ENCODE assay signal across 8 mouse cellular contexts in the genomic region with DNA sequence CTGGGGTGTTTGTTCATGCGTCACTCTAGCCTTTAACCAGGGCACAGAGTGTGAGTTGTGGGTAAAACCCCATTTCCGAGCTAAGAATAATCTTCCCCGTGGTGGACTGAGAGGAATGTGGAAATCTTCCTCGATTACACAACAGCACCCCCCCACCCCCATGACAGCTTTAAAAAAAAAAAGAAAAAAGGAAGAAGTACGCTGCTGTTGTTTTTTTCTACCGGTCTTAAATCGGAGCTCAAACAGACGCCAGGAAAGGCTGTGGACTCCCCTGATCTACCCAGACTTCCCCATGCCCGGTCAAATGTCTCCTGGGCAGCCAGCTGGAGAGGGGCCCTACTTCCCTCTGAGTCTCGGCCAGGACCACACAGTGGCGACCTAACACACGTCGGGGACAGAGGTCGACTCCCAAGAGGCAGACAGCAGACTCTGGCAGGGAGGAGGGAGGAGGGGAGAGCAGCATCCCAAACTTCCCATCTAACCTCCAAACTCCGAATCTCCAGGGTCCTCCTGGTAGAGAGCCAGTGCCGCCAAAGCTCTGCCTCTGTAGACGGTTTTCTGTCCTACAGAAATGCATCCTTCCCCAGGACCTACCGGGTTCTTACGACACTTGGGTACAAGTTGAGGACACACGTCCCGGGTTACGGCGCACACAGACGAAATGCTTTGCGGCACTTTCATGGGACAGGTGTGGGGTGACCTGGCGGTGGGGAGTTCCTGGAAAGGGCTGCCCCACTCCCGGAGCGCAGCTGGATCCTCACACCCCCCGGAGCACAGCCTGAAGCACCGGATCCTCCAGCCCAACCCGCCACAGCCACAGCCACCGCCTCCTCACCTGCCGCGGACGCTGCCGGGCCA. TPM values are rescaled to one million over a fixed set of nuclear protein-coding genes. Genes with fewer than 3 reads are reported as not detected.
DNase-seq lines count a peak whose midpoint lies in the region; ATAC-seq and TF ChIP-seq lines count a peak whose summit lies in the region.

No protein-coding gene starts in this region.

- H3K9me3 ChIP-seq in CH12.LX (replicated peaks; ENCODE audit: low read length), result peaks cover 17% of the 10 kb centered on the region
- no peaks in the 10 kb centered on the region for H3K9me3 ChIP-seq in heart, embryonic 12.5 days (replicated peaks)
- no peaks in the 10 kb centered on the region for H3K9me3 ChIP-seq in kidney, embryonic 15.5 days (replicated peaks)
- no peaks in the 10 kb centered on the region for H3K9me3 ChIP-seq in liver, embryonic 13.5 days (replicated peaks)
- H3K9me3 ChIP-seq in stomach, postnatal 0 days (ENCODE audit: control insufficient read depth, low read length), result no peaks in the 10 kb centered on the region

- peaks cover 0 to 10% of the 10 kb centered on the region in 2 experiments; a peak in 1 of 4 replicates for H3K4me1 ChIP-seq in CH12.LX (ENCODE audit: control insufficient read depth in 1 of 2, insufficient read depth in 2 of 2)
- peaks cover 11% of the 10 kb centered on the region for H3K4me1 ChIP-seq in heart, embryonic 12.5 days (replicated peaks)
- peaks cover 9% of the 10 kb centered on the region; the same call in 1 of the 2 replicates for H3K4me1 ChIP-seq in kidney, embryonic 15.5 days
- peaks cover 58% of the 10 kb centered on the region for H3K4me1 ChIP-seq in liver, embryonic 13.5 days (replicated peaks)
- no peaks in the 10 kb centered on the region for H3K4me1 ChIP-seq in stomach, postnatal 0 days (replicated peaks; ENCODE audit: control insufficient read depth, insufficient read depth)

- H3K4me3 ChIP-seq in CH12.LX (replicated peaks in 1 of 3; ENCODE audit: low read depth in 2 of 3, low read length in 2 of 3, poor library complexity in 1 of 3) (peak overlapping the region; percentile 2 to 83 (median 63)), myocyte (peak overlapping the region; percentile 32)
- H3K4me3 ChIP-seq in heart, embryonic 12.5 days, result peak overlapping the region; percentile 98
- peak overlapping the region; percentile 96 for H3K4me3 ChIP-seq in kidney, embryonic 15.5 days (replicated peaks)
- peak overlapping the region; percentile 99 for H3K4me3 ChIP-seq in liver, embryonic 13.5 days (replicated peaks)
- H3K4me3 ChIP-seq in stomach, postnatal 0 days (ENCODE audit: low read depth, low read length), result peak overlapping the region; percentile 87

- peak; percentile 9; the same call in 1 of the 2 replicates for TF ChIP-seq EP300 in CH12.LX (IDR thresholded peaks at IDR 0.05; ENCODE audit: low read length)
- TF ChIP-seq EP300 in stomach, postnatal 0 days (optimal IDR thresholded peaks at IDR 0.05), result no peak

- peak overlapping the region; percentile 73 for H3K27ac ChIP-seq in CH12.LX (ENCODE audit: insufficient read depth, low read depth)
- H3K27ac ChIP-seq in heart, embryonic 12.5 days (ENCODE audit: poor library complexity, severe bottlenecking), result peak overlapping the region; percentile 66
- H3K27ac ChIP-seq in kidney, embryonic 15.5 days, result peak overlapping the region; percentile 93
- H3K27ac ChIP-seq in liver, embryonic 13.5 days, result peak overlapping the region; percentile 94
- H3K27ac ChIP-seq in stomach, postnatal 0 days (replicated peaks), result peak overlapping the region; percentile 92

- H3K9ac ChIP-seq in CH12.LX (ENCODE audit: insufficient read depth, low read depth), result peak overlapping the region; percentile 23
- H3K9ac ChIP-seq in heart, embryonic 12.5 days, result peak overlapping the region; percentile 90
- peak overlapping the region; percentile 72 for H3K9ac ChIP-seq in kidney, embryonic 15.5 days
- H3K9ac ChIP-seq in liver, embryonic 13.5 days, result peak overlapping the region; percentile 96
- peak overlapping the region; percentile 91 for H3K9ac ChIP-seq in stomach, postnatal 0 days (ENCODE audit: low read length)

- H3K79me2 ChIP-seq in CH12.LX (replicated peaks; ENCODE audit: control insufficient read depth, extremely low read depth, insufficient read depth, poor library complexity, severe bottlenecking) (peaks cover 28% of the 10 kb centered on the region), myocyte (ENCODE audit: control insufficient read depth, insufficient read depth) (no peaks in the 10 kb centered on the region)

- TF ChIP-seq CTCF in CH12.LX (conservative IDR thresholded peaks at IDR 0.05 in 1 of 2, IDR thresholded peaks at IDR 0.05 in 1 of 2; ENCODE audit: low read depth in 2 of 2, low read length in 2 of 2), result no peak
- 0 out of 2 replicates have a peak, but pooled peaks have one; percentile 1 for TF ChIP-seq CTCF in stomach, postnatal 0 days (IDR thresholded peaks at IDR 0.05; ENCODE audit: low read depth)

- DNase-seq in CH12.LX (ENCODE audit: extremely low read depth), result no peak
- DNase-seq in adrenal gland, postnatal 14 days, result peak; percentile 64
- peak; percentile 67 for DNase-seq in liver, embryonic 13.5 days
- DNase-seq in stomach, postnatal 0 days (ENCODE audit: low spot score), result peak; percentile 47

- peak; percentile 55 for ATAC-seq in erythroid progenitor cell, adult 5-6 weeks (replicated peaks; ENCODE audit: low FRiP score, poor library complexity, severe bottlenecking)
- ATAC-seq in heart, embryonic 12.5 days (ENCODE audit: insufficient number of reproducible peaks, low FRiP score), result peak; percentile 68
- peak; percentile 91 for ATAC-seq in kidney, embryonic 15.5 days (replicated peaks; ENCODE audit: low FRiP score)
- peak; percentile 61 for ATAC-seq in liver, embryonic 13.5 days (ENCODE audit: low read depth)
- ATAC-seq in stomach, postnatal 0 days (ENCODE audit: low FRiP score, low TSS enrichment), result peak; percentile 72

- no peak for TF ChIP-seq RAD21 in CH12.LX (IDR thresholded peaks at IDR 0.05; ENCODE audit: low read depth, low read length)

- dilution Hi-C loops in CH12.LX (cut with MboI; ENCODE audit: extremely low pct_ligation_motif_present, extremely low pct_unique_long_range_greater_than_20kb, low sequenced_read_pairs), result no loop called here

- WGBS in heart, embryonic 12.5 days, result 3% methylated on average over 36 of the region's 36 CpGs
- 1% methylated on average over 36 of the region's 36 CpGs for WGBS in kidney, embryonic 15.5 days
- under 1% methylated on average over 36 of the region's 36 CpGs for WGBS in liver, embryonic 13.5 days (ENCODE audit: insufficient replicate concordance)
- WGBS in stomach, postnatal 0 days, result 1% methylated on average over 36 of the region's 36 CpGs

- H3ac ChIP-seq in myocyte (ENCODE audit: control insufficient read depth, insufficient read length), result peak overlapping the region; percentile 41

- no peak; the same call in 1 of the 2 replicates for TF ChIP-seq POLR2A in CH12.LX (IDR thresholded peaks at IDR 0.05; ENCODE audit: low read depth, low read length)
- TF ChIP-seq POLR2A in myocyte (IDR thresholded peaks at IDR 0.05; ENCODE audit: insufficient read length, low read depth), result no peak

- H3K27me3 ChIP-seq in CH12.LX (replicated peaks) (no peaks in the 10 kb centered on the region), myocyte (ENCODE audit: control insufficient read depth, insufficient read depth, insufficient read length) (no peaks in the 10 kb centered on the region)
- H3K27me3 ChIP-seq in heart, embryonic 12.5 days (replicated peaks), result no peaks in the 10 kb centered on the region
- no peaks in the 10 kb centered on the region for H3K27me3 ChIP-seq in kidney, embryonic 15.5 days
- H3K27me3 ChIP-seq in liver, embryonic 13.5 days, result no peaks in the 10 kb centered on the region
- no peaks in the 10 kb centered on the region for H3K27me3 ChIP-seq in stomach, postnatal 0 days (ENCODE audit: control insufficient read depth, insufficient read depth, low read length)

- peak overlapping the region; percentile 51 for H3K4me2 ChIP-seq in CH12.LX (ENCODE audit: insufficient read depth, low read depth, poor library complexity, severe bottlenecking)
- peak overlapping the region; percentile 81 for H3K4me2 ChIP-seq in heart, embryonic 12.5 days
- peak overlapping the region; percentile 77 for H3K4me2 ChIP-seq in kidney, embryonic 15.5 days
- peak overlapping the region; percentile 70 for H3K4me2 ChIP-seq in liver, embryonic 13.5 days
- H3K4me2 ChIP-seq in myocyte (ENCODE audit: low read depth), result peak overlapping the region; percentile 87
- peak overlapping the region; percentile 77 for H3K4me2 ChIP-seq in stomach, postnatal 0 days (replicated peaks; ENCODE audit: low read depth)

- peaks cover 0 to 2% of the 10 kb centered on the region in 2 experiments for H3K36me3 ChIP-seq in CH12.LX (replicated peaks in 1 of 2; ENCODE audit: control insufficient read depth in 1 of 2, insufficient read depth in 1 of 2, low read length in 1 of 2)
- no peaks in the 10 kb centered on the region for H3K36me3 ChIP-seq in heart, embryonic 12.5 days
- no peaks in the 10 kb centered on the region for H3K36me3 ChIP-seq in kidney, embryonic 15.5 days
- 0 out of 2 replicates have a peak, but pooled peaks cover 2% of the 10 kb centered on the region for H3K36me3 ChIP-seq in liver, embryonic 13.5 days
- no peaks in the 10 kb centered on the region for H3K36me3 ChIP-seq in myocyte (ENCODE audit: control insufficient read depth, insufficient read depth)
- H3K36me3 ChIP-seq in stomach, postnatal 0 days (ENCODE audit: control insufficient read depth, insufficient read depth, low read length), result no peaks in the 10 kb centered on the region

- in situ Hi-C loops in CH12.LX (cut with MboI; ENCODE audit: low pct_ligation_motif_present, low pct_unique_long_range_greater_than_20kb, low sequenced_read_pairs), result no loop called here

RNA-seq across cellular contexts. Expression of a gene that starts 0.6 kb away (rescaled TPM):
- total RNA-seq in CH12.LX (2012; rRNA removed) (14.8 and 16.5 TPM in 2 replicates), CH12.LX (2014; rRNA removed) (1.2 and 1.5 TPM in 2 replicates)
- polyA plus RNA-seq in CH12.LX (2012; ENCODE audit: insufficient read length, low read depth) (3.0 TPM in 2 replicates), myocyte (2012; fragmentation: generic; extraction: Trizol) (1.8 TPM)
- total RNA-seq in adrenal gland, postnatal 14 days (2021), result 7.8 and 11.8 TPM in 2 replicates
- 57.4 and 59.5 TPM in 2 replicates for total RNA-seq in erythroid progenitor cell, adult 5-6 weeks (2015; ENCODE audit: low replicate concordance)
- total RNA-seq in erythroid progenitor cell, adult 5-6 weeks (2017; ENCODE audit: low replicate concordance), result 78.4 and 78.7 TPM in 2 replicates
- polyA plus RNA-seq in heart, embryonic 12.5 days (2016; fragmentation: Nextera tagmentation; extraction: Ambion mirVana), result 6.7 and 6.8 TPM in 2 replicates
- polyA plus RNA-seq in kidney, embryonic 15.5 days (2015; fragmentation: Nextera tagmentation; extraction: Ambion mirVana), result 22.3 and 23.6 TPM in 2 replicates
- polyA plus RNA-seq in liver, embryonic 13.5 days (2015; fragmentation: Nextera tagmentation; extraction: Ambion mirVana), result 20.2 and 25.3 TPM in 2 replicates
- 16.4 and 17.1 TPM in 2 replicates for polyA plus RNA-seq in stomach, postnatal 0 days (2015; fragmentation: Nextera tagmentation; extraction: Ambion mirVana)

RNA-seq across cellular contexts. Expression of a gene that starts 20.0 kb away (rescaled TPM):
- total RNA-seq in CH12.LX (2012; rRNA removed) (27.2 and 35.5 TPM in 2 replicates), CH12.LX (2014; rRNA removed) (15.0 and 15.7 TPM in 2 replicates)
- polyA plus RNA-seq in CH12.LX (2012; ENCODE audit: insufficient read length, low read depth) (27.6 and 33.3 TPM in 2 replicates), myocyte (2012; fragmentation: generic; extraction: Trizol) (9.1 TPM)
- total RNA-seq in adrenal gland, postnatal 14 days (2021), result 15.0 and 15.4 TPM in 2 replicates
- 2.9 and 5.9 TPM in 2 replicates for total RNA-seq in erythroid progenitor cell, adult 5-6 weeks (2015; ENCODE audit: low replicate concordance)
- total RNA-seq in erythroid progenitor cell, adult 5-6 weeks (2017; ENCODE audit: low replicate concordance), result 4.4 and 4.5 TPM in 2 replicates
- 13.0 and 14.6 TPM in 2 replicates for polyA plus RNA-seq in heart, embryonic 12.5 days (2016; fragmentation: Nextera tagmentation; extraction: Ambion mirVana)
- 11.1 and 13.9 TPM in 2 replicates for polyA plus RNA-seq in kidney, embryonic 15.5 days (2015; fragmentation: Nextera tagmentation; extraction: Ambion mirVana)
- polyA plus RNA-seq in liver, embryonic 13.5 days (2015; fragmentation: Nextera tagmentation; extraction: Ambion mirVana), result 6.8 and 8.0 TPM in 2 replicates
- 8.3 and 9.7 TPM in 2 replicates for polyA plus RNA-seq in stomach, postnatal 0 days (2015; fragmentation: Nextera tagmentation; extraction: Ambion mirVana)

RNA-seq across cellular contexts. Expression of a gene that starts 21.5 kb away (rescaled TPM):
- 0.08 TPM in 1 of 2 replicates, not detected in the other for total RNA-seq in CH12.LX (2012; rRNA removed)
- total RNA-seq in CH12.LX (2014; rRNA removed), result not detected in 2 replicates
- polyA plus RNA-seq in CH12.LX (2012; ENCODE audit: insufficient read length, low read depth), result 0.22 and 0.36 TPM in 2 replicates
- 0.15 and 0.23 TPM in 2 replicates for total RNA-seq in adrenal gland, postnatal 14 days (2021)
- total RNA-seq in erythroid progenitor cell, adult 5-6 weeks (2015; ENCODE audit: low replicate concordance), result not detected in 2 replicates
- not detected in 2 replicates for total RNA-seq in erythroid progenitor cell, adult 5-6 weeks (2017; ENCODE audit: low replicate concordance)
- polyA plus RNA-seq in heart, embryonic 12.5 days (2016; fragmentation: Nextera tagmentation; extraction: Ambion mirVana), result 0.10 and 0.12 TPM in 2 replicates
- 0.18 and 0.39 TPM in 2 replicates for polyA plus RNA-seq in kidney, embryonic 15.5 days (2015; fragmentation: Nextera tagmentation; extraction: Ambion mirVana)
- polyA plus RNA-seq in liver, embryonic 13.5 days (2015; fragmentation: Nextera tagmentation; extraction: Ambion mirVana), result 0.05 and 0.08 TPM in 2 replicates
- 0.04 TPM for polyA plus RNA-seq in myocyte (2012; fragmentation: generic; extraction: Trizol)
- polyA plus RNA-seq in stomach, postnatal 0 days (2015; fragmentation: Nextera tagmentation; extraction: Ambion mirVana), result 0.08 TPM in 1 of 2 replicates, not detected in the other

RNA-seq across cellular contexts. Expression of a gene that starts 37.8 kb away (rescaled TPM):
- total RNA-seq in CH12.LX (2012; rRNA removed) (69.1 and 80.0 TPM in 2 replicates), CH12.LX (2014; rRNA removed) (54.4 and 54.9 TPM in 2 replicates)
- polyA plus RNA-seq in CH12.LX (2012; ENCODE audit: insufficient read length, low read depth) (107 and 135 TPM in 2 replicates), myocyte (2012; fragmentation: generic; extraction: Trizol) (33.7 TPM)
- 17.7 and 26.5 TPM in 2 replicates for total RNA-seq in adrenal gland, postnatal 14 days (2021)
- total RNA-seq in erythroid progenitor cell, adult 5-6 weeks (2015; ENCODE audit: low replicate concordance), result 2.5 and 7.1 TPM in 2 replicates
- 1.1 and 2.6 TPM in 2 replicates for total RNA-seq in erythroid progenitor cell, adult 5-6 weeks (2017; ENCODE audit: low replicate concordance)
- polyA plus RNA-seq in heart, embryonic 12.5 days (2016; fragmentation: Nextera tagmentation; extraction: Ambion mirVana), result 20.0 and 22.0 TPM in 2 replicates
- 34.9 and 40.0 TPM in 2 replicates for polyA plus RNA-seq in kidney, embryonic 15.5 days (2015; fragmentation: Nextera tagmentation; extraction: Ambion mirVana)
- polyA plus RNA-seq in liver, embryonic 13.5 days (2015; fragmentation: Nextera tagmentation; extraction: Ambion mirVana), result 21.3 and 24.3 TPM in 2 replicates
- polyA plus RNA-seq in stomach, postnatal 0 days (2015; fragmentation: Nextera tagmentation; extraction: Ambion mirVana), result 15.3 and 16.8 TPM in 2 replicates

RNA-seq across cellular contexts. Expression of a gene that starts 39.9 kb away (rescaled TPM):
- total RNA-seq in CH12.LX (2012; rRNA removed) (0.08 TPM in 1 of 2 replicates, not detected in the other), CH12.LX (2014; rRNA removed) (0.08 TPM in 1 of 2 replicates, not detected in the other)
- polyA plus RNA-seq in CH12.LX (2012; ENCODE audit: insufficient read length, low read depth) (0.19 and 0.26 TPM in 2 replicates), myocyte (2012; fragmentation: generic; extraction: Trizol) (99.6 TPM)
- total RNA-seq in adrenal gland, postnatal 14 days (2021), result 18.7 and 24.2 TPM in 2 replicates
- not detected in 2 replicates for total RNA-seq in erythroid progenitor cell, adult 5-6 weeks (2015; ENCODE audit: low replicate concordance)
- not detected in 2 replicates for total RNA-seq in erythroid progenitor cell, adult 5-6 weeks (2017; ENCODE audit: low replicate concordance)
- polyA plus RNA-seq in heart, embryonic 12.5 days (2016; fragmentation: Nextera tagmentation; extraction: Ambion mirVana), result 199 and 203 TPM in 2 replicates
- 6.0 and 7.1 TPM in 2 replicates for polyA plus RNA-seq in kidney, embryonic 15.5 days (2015; fragmentation: Nextera tagmentation; extraction: Ambion mirVana)
- 0.75 and 1.1 TPM in 2 replicates for polyA plus RNA-seq in liver, embryonic 13.5 days (2015; fragmentation: Nextera tagmentation; extraction: Ambion mirVana)
- polyA plus RNA-seq in stomach, postnatal 0 days (2015; fragmentation: Nextera tagmentation; extraction: Ambion mirVana), result 0.99 and 1.2 TPM in 2 replicates

Comparison
In these comparisons a context has a peak if more than half of its experiments do, and no peak if none do; other contexts are left out.
1. H3K4me3 ChIP-seq: peak in every context shown above with its lines; median percentile 99 in liver, embryonic 13.5 days; 98 in heart, embryonic 12.5 days; 96 in kidney, embryonic 15.5 days; 87 in stomach, postnatal 0 days; 63 in CH12.LX; 32 in myocyte.
2. H3K9ac ChIP-seq: peak in every context shown above with its lines; median percentile 96 in liver, embryonic 13.5 days; 91 in stomach, postnatal 0 days; 90 in heart, embryonic 12.5 days; 72 in kidney, embryonic 15.5 days; 23 in CH12.LX.